Mouse (Mus musculus): ENCODE data around the gene Grifin.

Grifin gene

DNA sequence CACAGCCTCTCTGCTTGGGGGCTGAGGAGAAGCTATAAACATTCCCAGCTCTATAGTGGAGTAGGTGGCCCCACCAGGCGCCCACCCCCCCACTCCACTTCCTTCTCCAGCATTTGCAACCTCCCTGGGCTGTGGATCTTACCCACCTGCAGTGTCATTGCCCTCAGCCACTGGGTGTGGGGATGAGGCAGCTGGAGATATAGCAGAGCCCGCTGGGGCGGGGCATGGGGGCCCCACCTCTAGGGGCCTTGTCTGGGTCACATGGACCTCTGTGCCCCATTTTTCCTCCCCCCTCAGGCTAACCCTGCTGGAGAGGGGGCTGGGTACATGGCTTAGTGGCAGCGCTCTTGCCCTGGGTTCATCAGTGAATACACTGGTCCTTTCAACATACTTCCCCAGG, at the start of gene Grifin:
Gene Grifin (minus strand): TSS at position 176 of the 400 bp plus-strand sequence.
- no peak for DNase-seq (ENCODE audit: low spot score)

DNA sequence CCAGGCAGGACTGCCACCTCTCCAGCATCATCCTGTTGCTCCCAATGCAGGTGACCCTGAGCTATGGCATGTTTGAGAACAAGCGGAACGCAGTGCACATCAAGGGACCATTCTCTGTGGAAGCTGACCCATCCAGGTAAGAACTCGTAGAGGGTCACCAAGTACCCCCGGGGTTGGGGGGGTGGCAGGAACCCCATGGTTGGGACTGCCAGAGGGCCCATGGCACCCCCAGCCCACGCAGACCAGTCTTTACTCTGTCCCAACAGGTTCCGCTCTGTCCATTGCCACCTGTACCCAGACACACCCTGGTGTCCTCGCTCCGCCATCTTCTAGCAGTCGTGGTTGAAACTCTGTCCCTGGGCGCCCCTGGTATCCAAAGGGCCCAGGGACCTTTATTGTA, 49.3 kb upstream of the Grifin start:
- no peak for DNase-seq (ENCODE audit: low spot score)

DNA sequence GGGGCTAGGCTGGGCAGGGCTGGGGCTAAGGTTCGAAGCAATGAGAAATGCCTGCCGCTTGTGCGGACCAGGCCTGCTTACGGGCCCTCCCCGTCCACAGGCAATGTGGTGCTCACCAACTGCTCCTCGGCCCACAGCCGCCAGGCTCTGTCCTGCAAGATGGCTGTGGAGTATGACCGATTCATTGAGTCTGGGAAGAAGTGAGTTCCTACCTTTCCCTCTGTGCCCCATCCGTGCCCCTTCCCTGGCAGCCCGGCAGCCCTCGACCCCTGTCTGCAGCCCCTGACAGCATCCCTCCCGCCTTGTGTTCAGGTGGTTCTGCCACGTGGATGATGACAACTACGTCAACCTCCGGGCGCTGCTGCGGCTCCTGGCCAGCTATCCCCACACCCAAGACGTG, 47.3 kb upstream of the Grifin start:
- no peak for DNase-seq (ENCODE audit: low spot score)

DNA sequence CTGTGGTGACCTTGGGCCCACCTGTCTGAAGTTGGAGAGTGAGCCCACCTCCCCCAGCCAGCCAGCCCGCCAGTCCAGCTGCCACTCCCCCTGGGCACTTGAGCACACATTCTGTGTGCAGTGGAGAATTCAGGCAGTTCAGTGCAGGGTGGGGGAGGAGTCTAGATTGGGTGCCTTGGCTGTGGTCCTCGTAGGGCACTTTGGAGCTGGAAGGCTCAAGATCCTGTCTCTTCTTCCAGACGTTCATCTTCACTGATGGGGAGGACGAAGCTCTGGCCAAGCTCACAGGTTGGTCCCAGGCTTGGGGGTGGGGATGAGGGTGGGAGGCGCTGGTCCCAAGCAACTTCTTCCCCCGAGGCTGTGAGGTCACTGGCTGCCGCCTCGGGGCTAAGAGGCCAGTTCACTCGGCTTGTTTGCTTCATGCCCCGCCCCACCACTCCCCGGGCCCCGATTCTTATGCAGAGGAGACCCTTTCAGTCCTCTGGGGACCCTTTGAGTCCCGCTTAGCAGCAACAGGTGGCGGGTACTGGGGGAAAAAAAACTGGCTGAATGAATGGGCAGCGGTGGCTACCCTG, 46.8 kb upstream of the Grifin start:
- peak; percentile 81 for DNase-seq (ENCODE audit: low spot score)

DNA sequence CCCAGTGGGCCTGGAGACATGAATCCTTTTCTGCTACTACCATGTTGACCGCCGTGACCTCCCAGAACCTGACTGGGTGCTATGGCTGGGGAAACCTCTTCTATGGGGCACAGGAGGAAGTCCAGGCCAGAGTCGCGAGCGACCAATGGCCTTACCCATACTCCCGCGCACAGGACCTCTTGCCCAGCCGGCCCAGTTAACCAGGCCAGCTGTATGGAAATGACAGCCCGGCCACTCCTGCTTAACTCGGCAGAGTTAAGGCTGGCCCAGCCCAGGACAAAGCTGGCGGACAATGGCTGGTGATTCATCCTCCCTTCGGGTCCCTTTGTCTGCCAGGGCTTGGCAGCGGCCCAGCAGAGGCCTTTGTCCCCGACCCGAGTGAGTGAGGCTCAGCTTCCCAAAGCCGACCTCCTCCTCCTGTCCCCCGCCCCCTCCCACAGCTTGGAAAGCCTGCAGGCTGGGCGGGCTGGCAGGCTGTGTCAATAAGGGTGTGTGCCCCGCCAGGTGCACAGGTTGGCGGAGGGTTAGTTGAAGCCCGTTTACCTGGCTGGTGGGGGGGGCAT, 46.2 kb upstream of the Grifin start:
- peak; percentile 89 for DNase-seq (ENCODE audit: low spot score)

DNA sequence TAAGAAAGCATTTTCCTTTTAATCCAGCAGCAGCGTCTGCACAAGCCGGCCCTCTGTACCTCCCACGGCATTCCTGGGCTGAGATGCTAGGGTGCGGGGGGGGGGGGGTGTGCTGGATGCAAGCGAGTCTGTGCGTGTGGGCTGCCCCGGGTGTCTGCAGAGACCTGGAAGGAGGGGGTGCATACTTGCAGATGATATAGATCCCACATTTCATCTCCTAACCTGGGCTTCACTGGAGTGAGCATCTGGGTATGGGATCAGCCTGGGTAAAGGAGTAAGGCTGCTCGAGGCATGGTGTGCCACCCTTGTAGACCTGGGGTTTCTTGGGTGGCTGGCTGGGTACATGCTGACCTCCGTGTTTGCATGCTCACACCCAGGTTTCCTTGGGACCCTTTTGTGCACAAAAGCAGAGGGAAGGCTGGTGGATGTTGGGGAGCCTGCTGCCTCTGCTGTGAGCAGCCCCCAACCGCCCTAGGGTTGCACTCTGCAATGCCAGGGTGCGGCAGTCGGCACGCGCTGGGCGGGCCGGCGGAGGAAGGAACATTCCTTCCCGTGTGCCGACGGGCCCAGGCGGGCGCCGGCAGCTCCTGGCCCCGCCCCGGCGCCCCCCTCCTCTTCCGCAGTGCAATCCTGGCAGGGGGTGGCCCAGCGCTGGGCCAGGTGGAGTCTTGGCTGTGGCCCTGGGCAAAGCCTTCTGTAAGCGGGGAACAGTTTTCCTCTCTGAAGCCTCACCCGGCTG, 45.6 kb upstream of the Grifin start:
- no peak for DNase-seq (ENCODE audit: low spot score)

DNA sequence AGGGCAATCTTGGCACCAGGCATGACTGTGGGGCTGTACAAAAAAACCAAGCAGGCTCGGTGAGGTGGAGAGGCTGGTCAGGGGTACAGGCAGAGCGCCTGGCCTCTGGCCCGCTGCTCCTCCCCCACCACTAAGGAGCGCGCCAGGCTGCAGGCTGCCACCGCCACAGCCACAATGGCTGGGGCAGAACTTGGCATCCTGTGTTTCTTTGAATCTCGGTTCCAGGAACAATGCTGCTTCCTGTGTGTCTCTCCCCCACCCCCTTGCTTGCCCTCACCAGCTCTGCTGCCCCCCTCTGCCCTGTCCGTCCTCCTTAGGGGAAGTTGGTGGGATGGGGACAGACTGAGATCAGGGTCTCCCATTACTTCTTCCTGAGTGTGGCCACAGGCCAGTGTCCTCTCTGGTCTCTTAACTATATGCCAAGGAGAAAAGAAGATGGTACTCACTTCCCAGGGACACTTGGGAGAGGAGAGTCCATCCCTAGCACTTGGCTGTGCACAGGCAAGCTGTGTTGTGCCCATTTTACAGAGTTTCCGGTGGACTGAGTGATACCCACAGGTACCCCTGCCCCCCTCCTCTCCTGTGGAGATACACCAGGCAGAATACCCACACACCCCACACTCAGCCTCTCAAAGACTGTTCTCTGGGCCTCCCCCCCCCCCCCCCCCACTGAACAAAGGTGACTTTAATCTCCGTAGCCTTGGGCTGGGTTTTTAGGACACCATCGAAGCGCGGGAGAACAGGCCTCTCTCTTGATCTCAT, 44.8 kb upstream of the Grifin start:
- DNase-seq (ENCODE audit: low spot score): peak; percentile 45

DNA sequence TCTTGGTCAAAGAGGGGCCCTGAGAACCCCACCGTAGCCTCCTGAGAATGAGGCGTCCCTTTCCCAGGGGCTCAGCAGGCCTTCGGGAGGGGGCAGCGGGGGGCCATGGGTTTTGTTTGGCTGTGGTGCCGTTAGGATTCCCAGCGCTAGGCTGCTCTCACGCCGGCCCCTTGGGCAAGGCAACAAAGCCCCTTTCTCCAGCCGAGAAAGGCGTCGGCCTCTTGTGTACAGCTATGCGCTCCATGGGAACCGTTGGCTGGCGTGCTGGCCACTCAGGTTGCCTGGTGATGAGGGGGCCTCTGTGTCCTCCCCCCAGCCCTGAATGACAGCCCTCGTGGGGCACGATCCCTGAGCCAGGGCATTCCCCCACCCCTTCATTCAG, 43.8 kb upstream of the Grifin start:
- peak; percentile 74 for DNase-seq (ENCODE audit: low spot score)

DNA sequence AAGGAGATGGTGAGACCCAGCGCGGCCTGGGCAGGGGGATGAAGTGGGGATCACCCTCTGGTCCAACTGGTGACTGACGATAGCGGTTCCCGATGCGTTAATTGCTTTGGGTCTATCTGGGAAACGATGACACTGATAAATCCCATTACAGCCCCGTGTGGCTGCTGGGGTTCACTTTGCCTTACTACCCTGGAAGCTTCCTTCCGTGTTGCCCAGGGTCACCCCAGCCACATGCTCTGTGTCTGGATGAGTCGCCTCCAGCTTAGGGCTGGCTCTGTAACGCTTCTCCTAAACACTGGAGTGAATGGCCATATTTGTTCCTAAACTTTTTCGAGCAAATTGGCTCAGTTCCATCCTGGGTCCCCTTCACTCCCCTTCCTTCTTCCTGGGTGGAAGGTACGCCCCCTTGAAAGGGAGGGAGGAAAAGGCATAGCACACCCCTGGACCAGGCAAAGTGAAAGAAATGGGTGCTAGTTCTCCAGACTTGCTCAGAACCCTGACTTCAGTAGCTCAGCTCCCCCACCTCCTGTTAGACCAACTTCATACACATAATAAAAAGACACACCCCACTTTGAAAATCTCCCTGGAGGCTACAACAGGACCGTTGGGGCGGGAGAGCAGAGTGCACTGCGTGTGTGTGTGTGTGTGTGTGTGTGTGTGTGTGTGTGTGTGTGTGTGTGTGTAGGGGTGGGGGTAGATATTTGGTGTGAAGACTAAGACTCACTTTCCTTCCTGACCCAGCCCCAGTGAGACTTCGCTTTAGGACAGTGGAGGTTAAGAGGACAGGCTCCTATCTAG, 43.2 kb upstream of the Grifin start:
- peak; percentile 48 for DNase-seq (ENCODE audit: low spot score)

DNA sequence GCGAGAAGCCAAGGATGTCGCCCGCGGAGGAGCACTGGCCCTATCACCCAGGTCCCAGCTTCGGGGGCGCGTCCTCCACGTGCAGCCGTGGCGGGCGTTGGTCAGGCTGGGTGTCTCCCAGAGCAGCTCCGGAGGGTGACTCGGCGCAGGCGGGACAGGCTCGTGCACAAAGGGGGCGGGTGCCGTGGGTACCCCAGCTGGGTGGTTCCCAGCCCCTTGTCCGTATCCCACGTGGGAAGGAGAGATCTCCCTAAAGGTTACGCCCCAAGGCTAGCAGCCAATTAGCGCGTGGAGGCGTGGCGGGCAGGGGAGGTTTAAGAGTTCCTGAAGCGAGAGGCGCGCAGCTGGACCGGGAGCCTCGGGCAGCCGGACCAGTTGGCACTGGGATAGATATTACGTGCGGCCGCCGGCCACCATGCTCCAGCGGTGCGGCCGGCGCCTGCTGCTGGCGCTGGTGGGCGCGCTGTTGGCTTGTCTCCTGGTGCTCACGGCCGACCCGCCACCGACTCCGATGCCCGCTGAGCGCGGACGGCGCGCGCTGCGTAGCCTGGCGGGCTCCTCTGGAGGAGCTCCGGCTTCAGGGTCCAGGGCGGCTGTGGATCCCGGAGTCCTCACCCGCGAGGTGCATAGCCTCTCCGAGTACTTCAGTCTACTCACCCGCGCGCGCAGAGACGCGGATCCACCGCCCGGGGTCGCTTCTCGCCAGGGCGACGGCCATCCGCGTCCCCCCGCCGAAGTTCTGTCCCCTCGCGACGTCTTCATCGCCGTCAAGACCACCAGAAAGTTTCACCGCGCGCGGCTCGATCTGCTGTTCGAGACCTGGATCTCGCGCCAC, 42.3 kb upstream of the Grifin start, which contains the start of gene Lfng:
Gene Lfng (plus strand): TSS at position 320 of the 835 bp plus-strand sequence.
- DNase-seq (ENCODE audit: low spot score): peak; percentile 97

DNA sequence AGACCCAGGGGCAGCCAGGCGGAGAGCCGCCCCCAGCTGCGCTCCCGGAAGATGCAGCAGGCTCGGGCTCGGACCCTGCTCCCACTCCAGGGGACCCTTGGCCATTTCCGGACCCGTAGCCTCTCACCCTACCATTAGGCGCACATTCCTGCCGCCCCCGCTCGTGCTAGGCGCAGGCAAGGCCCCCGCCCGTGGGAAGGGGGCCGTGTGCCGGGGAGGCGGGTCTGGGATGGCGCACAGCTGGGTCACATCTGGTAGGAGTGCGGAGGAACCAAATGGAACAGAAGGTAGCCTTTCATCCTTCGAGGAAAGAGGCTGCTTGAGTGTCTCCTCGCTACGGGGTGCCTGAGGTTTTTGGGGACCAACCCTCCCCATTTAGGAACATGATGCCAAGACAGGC, 41.5 kb upstream of the Grifin start:
- DNase-seq (ENCODE audit: low spot score): peak; percentile 54

DNA sequence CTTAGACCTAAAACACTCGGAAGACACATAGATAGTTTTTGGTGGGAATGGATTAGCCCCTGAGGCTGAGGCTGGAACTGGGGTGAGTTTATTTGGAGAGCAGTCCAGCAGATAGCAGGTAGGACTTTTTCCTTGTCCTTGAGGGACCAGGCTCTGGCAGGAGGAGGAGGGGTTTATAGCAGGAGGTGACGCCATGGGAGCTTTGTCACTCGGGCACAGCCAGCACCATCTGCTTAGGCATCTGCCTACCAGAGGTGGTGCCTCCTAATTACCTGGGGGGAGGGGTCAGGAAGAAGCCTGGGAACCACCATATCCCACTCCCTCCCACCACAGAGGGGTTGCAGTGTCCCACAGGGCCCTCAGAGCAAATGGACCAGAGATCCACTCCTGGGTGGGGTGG, 40.4 kb upstream of the Grifin start:
- no peak for DNase-seq (ENCODE audit: low spot score)

DNA sequence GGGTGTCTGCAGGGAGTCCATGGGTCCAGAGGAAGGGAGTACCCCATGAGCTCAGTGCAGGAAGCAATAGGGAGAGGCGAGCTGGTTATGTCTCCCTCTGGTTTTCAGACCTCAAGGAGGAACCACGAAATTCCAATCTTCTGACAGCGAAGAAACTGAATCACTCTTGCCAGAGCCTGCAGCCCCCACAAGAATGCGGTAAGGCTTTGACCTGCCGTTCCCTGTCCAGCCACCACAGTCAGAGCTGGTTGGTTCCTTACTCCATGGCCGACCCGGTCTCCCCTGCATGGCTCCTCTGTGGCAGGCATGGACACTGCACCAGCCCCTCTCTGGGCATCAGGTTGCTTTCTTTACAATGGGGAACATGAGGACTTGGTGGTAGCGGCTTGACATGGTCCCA, 39.5 kb upstream of the Grifin start:
- no peak for DNase-seq (ENCODE audit: low spot score)

DNA sequence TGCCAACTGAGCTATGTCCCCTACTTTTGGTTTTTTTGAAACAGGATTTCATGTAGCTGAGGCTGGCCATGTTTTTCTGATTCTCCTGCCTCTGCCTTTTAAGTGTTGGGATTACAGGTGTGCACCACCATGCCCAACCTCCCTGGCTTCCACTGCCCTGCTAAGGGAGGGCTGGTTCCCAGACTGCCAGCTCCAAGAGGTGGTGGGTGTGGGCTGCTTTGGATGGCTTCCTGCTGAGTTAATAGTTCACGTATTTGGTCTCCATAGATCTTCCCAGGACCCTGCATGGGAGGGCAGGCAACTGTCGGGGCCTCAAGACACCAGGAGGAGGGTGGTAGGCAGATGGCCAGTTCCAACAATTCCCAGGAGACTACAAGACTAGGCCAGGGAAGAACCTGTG, 37.7 kb upstream of the Grifin start:
- no peak for DNase-seq (ENCODE audit: low spot score)

DNA sequence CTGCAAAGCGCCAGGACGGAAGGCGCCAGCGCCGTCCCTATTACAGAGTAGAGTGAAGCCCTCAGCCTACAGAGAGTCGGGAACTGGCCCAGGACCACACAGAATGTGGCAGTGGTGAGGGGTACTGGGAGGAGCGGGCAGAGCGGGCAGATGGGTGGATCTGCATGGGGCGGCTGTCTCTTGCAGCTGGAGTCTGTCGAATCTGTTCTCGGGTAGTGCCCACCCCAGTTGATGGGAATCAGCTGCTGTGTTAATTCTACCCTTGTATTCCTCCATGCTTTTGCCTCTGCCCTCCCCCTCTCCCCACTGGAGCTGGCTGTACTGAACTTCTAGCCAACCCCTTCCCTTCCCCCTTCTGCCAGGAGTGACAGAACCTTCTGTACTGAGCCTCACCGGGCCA, 36.8 kb upstream of the Grifin start:
- no peak for DNase-seq (ENCODE audit: low spot score)

DNA sequence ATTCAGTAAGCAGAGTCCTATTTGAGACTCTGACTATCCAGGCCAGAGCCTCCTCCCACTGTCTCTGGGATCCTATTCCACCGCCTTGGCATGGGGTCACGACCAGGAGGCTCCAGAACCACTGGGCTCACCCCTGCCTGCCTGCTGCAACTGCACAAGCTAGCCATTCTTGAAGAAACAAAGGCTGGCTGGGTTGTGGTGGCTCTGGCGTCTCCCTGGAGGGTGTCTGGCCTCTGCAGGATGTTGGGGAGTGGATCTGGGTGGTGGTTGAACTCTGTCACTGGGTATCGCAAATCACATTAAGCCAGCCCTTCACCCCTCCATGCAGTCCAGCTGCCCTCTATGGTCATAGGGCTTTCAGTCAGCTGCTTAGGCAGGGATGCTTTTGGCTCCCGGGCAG, 35.1 kb upstream of the Grifin start:
- DNase-seq (ENCODE audit: low spot score): no peak

DNA sequence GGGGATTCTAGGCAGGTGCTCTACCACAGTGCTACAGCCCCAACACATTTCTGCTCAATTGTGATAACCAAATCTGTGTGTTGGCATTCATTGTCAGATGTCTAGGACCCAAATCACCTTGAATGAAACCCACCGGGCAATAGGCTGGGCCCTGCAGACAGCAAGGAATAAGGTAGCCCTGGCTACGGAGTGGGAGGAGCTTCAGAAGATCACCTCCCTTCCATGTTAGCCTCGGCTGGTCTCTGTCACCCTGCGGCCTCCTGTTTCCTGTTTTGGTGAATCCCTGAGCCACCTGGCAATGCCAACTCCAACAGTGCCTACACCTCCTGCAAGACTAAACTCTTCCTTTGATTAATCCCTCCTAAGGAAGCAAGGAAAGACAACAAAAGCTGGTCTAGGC, 32.9 kb upstream of the Grifin start:
- DNase-seq (ENCODE audit: low spot score): no peak

DNA sequence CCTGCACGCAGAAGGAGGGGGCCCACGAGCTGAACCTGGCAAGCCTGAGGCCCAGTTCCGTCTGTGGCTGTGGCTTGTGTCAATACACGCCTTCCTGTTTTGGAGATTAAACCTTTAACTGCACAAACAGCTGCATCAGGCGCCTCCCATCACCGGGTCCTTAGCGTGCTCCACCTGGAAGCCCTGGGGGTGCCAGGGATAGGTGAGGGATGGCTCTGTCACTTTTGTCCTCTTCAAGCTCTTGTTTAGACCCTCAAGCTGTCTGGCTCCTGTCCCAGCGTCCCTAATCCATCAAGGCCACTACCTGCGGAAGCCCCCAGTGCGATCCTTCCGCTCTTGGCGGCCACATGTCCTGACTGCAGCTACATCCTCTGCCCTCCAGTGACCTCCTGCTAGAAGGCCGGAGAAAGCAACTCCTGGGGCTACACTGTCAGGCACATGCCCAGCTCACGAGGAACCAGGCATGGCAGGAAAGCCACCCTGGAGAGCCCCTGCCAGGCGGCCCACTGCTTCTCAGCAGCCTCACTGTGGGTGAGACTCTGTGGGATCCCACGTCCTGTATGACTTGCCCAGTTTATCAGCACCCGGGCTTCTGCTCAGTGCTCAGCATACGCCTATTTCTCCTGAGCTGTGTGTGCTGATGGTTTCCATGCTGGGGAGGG, 32.2 kb upstream of the Grifin start:
- no peak for DNase-seq (ENCODE audit: low spot score)

DNA sequence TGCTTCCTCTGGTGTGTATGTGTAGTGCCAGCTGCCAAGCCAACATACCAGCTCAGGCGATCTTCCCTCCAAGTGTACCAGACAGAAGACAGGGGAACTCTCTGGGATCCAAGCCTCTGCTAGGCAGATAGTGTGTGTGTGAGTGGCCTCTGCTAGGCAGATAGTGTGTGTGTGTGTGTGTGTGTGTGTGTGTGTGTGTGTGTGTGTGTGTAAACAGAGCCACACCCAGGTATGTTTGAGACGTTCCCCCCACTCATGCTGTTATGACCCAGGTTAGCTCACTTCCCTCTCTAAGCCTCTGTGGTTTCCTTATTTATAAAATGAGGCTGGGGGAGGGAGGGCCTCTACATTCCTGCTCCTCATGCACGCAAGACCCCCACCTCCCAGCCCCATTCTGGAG, 31.6 kb upstream of the Grifin start:
- no peak for DNase-seq (ENCODE audit: low spot score)

DNA sequence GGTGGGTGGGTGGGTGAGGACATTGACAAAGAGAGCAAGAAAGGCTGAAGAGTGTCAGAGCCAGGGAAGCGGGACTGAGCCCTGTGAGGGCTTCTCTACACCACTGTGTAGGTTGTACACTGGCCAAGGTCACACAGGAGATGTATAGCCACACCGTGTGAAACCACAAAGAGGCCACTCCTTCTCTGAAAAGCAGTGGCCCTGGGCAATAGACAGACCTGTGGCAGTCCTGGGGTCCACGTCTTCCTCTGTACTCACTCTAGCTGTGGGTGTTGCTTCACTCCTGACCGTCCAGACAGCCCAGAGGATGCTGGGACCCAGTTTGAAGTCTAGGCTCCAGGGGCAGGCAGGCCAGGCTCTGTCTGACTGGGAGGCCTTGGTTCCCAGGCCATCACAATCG, 30.0 kb upstream of the Grifin start:
- no peak for DNase-seq (ENCODE audit: low spot score)

Measured in embryo, embryonic 10.5 days (tissue).